Mouse (Mus musculus) stomach, postnatal 0 days (tissue): ENCODE data around the gene 1700021F05Rik.

Experiments
- CTCF ChIP-seq: IDR thresholded peaks from 2 replicates; pipeline ENCODE4 v1.5.1; 2016; ENCODE audit warnings: antibody characterized with exemption, low read depth, mild to moderate bottlenecking, moderate library complexity
- EP300 ChIP-seq: optimal IDR thresholded peaks from 2 replicates; pipeline ENCODE3; 2016; ENCODE audit warnings: antibody characterized with exemption

- no peak for TF ChIP-seq CTCF
- no peak for TF ChIP-seq EP300
Measured at GRCm38 (mm10) chr10:43518368-43518767, 22.4 kb downstream of the 1700021F05Rik start.
